In genomic region chr10:117009691-117010090, GRCm38 (mm10) we compare ENCODE assay signal across 29 mouse cellular contexts. TPM values are rescaled to one million over a fixed set of nuclear protein-coding genes. Genes with fewer than 3 reads are reported as not detected.
"Had no signal": no experiment of that assay in that cellular context is flagged by ENCODE, and none has a peak within 500 bp of the region (broad histone marks: within the 10 kb centered on the region; RNA-seq: fewer than 3 reads in every experiment).

No protein-coding gene starts in this region.

- H3K4me1 ChIP-seq: liver, embryonic 12.5 days; liver, embryonic 15.5 days; stomach, embryonic 15.5 days had no signal

- DNase-seq: left cerebral cortex, postnatal 4 days; liver; lung, adult 18-20 months; lung, postnatal 10 days; lung, postnatal 36 days; retina, postnatal 1 day; right cerebral cortex, postnatal 25 days; spleen, adult 18-20 months; thymus, postnatal 36 days had no signal

- H3K27me3 ChIP-seq: limb, embryonic 13.5 days; liver, embryonic 15.5 days; lung, embryonic 15.5 days; neural tube, embryonic 13.5 days; stomach, embryonic 15.5 days had no signal

- H3K9ac ChIP-seq: limb, embryonic 13.5 days; liver, embryonic 12.5 days; liver, embryonic 15.5 days; lung, embryonic 15.5 days; midbrain, embryonic 13.5 days; neural tube, embryonic 13.5 days; stomach, embryonic 15.5 days had no signal

- H3K4me2 ChIP-seq: limb, embryonic 13.5 days; liver, embryonic 12.5 days; liver, embryonic 15.5 days; lung, embryonic 15.5 days; midbrain, embryonic 13.5 days; neural tube, embryonic 13.5 days; stomach, embryonic 15.5 days had no signal

- H3K27ac ChIP-seq: limb, embryonic 13.5 days; liver, embryonic 12.5 days; liver, embryonic 15.5 days; lung, embryonic 15.5 days; midbrain, embryonic 10.5 days; midbrain, embryonic 13.5 days; neural tube, embryonic 13.5 days; stomach, embryonic 15.5 days had no signal

- ATAC-seq: inflammation-experienced regulatory T-cells, adult 6 months; intestine, embryonic 16.5 days; liver, embryonic 12.5 days; midbrain, embryonic 13.5 days; midbrain, embryonic 16.5 days had no signal

- H3K36me3 ChIP-seq: limb, embryonic 13.5 days; liver, embryonic 12.5 days; liver, embryonic 15.5 days; lung, embryonic 15.5 days; midbrain, embryonic 10.5 days; midbrain, embryonic 13.5 days; neural tube, embryonic 13.5 days; stomach, embryonic 15.5 days had no signal

- H3K9me3 ChIP-seq: limb, embryonic 13.5 days; liver, embryonic 12.5 days; liver, embryonic 15.5 days; lung, embryonic 15.5 days; midbrain, embryonic 10.5 days; midbrain, embryonic 13.5 days; neural tube, embryonic 13.5 days; stomach, embryonic 15.5 days had no signal

- H3K4me3 ChIP-seq: limb, embryonic 13.5 days; liver, embryonic 12.5 days; liver, embryonic 15.5 days; lung, embryonic 15.5 days; megakaryocyte, embryonic 14.5 days; midbrain, embryonic 10.5 days; midbrain, embryonic 13.5 days; myocyte; neural tube, embryonic 13.5 days; stomach, embryonic 15.5 days had no signal

RNA-seq across cellular contexts. Expression of gene Best3, which starts 23.6 kb away (rescaled TPM):
- total RNA-seq: monocyte, adult 5-6 weeks; neutrophil, adult 5-6 weeks had no signal
- polyA plus RNA-seq: inflammation-experienced regulatory T-cells, adult 6 months; intestine, embryonic 16.5 days; liver, embryonic 12.5 days; neural tube, embryonic 13.5 days had no signal

RNA-seq across cellular contexts. Expression of gene Lrrc10, which starts 35.5 kb away (rescaled TPM):
- total RNA-seq: layer of hippocampus, adult 18-20 months; left cerebral cortex, postnatal 14 days; left cerebral cortex, postnatal 4 days; monocyte, adult 5-6 weeks; neutrophil, adult 5-6 weeks had no signal
- polyA plus RNA-seq: inflammation-experienced regulatory T-cells, adult 6 months; intestine, embryonic 16.5 days; limb, embryonic 13.5 days; liver, embryonic 12.5 days; liver, embryonic 15.5 days; midbrain, embryonic 13.5 days; midbrain, embryonic 16.5 days; myocyte; neural tube, embryonic 13.5 days; stomach, embryonic 15.5 days had no signal

RNA-seq across cellular contexts. Expression of gene Gm10271, which starts 37.3 kb away (rescaled TPM):
- total RNA-seq: layer of hippocampus, adult 18-20 months; layer of hippocampus, postnatal 14 days; left cerebral cortex, adult 8-10 months; left cerebral cortex, postnatal 14 days; left cerebral cortex, postnatal 4 days; monocyte, adult 5-6 weeks; neutrophil, adult 5-6 weeks had no signal
- polyA plus RNA-seq: inflammation-experienced regulatory T-cells, adult 6 months; intestine, embryonic 16.5 days; limb, embryonic 13.5 days; liver, embryonic 12.5 days; liver, embryonic 15.5 days; lung, embryonic 15.5 days; midbrain, embryonic 10.5 days; midbrain, embryonic 13.5 days; midbrain, embryonic 16.5 days; myocyte; neural tube, embryonic 13.5 days; stomach, embryonic 15.5 days; urinary bladder, adult 2 months had no signal
